11 mouse cellular contexts compared by ENCODE assay signal in the genomic region with DNA sequence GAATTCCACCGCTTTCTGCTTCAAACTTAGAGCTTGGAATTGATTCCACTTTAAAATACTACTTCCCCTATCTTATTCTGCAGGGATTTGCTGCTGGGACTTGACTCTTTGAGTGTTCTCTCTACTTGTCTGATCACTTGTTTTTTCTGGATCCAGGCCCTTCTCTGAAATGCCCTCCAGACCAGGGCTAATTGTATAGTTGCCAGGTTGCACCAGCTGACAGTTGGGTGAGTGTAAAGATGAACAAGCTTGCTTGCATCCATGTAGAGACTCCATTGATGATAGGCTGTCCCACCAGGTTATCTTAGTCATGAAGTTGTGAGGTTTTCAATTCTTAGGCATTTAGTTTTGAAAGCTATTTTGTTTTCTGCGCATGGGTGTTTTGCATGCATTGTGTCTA.
"Had no signal": no experiment of that assay in that cellular context is flagged by ENCODE, and none has a peak within 500 bp of the region (broad histone marks: within the 10 kb centered on the region; RNA-seq: fewer than 3 reads in every experiment).

No protein-coding gene starts in this region.

- DNase-seq: liver, postnatal 0 days; lung, adult 2 months; lung, postnatal 14 days; lung, postnatal 36 days; right cerebral cortex, adult 18-20 months; right cerebral cortex, postnatal 25 days; right cerebral cortex, postnatal 4 days; spleen, adult 18-20 months; thymus, adult 18-20 months; thymus, postnatal 14 days; thymus, postnatal 36 days had no signal
